ENCODE assay signal across 7 mouse cellular contexts in genomic region chr1:34896898-34897297, GRCm38 (mm10). TPM values are rescaled to one million over a fixed set of nuclear protein-coding genes. Genes with fewer than 3 reads are reported as not detected.
DNase-seq lines count a peak whose midpoint lies in the region; TF ChIP-seq lines count a peak whose summit lies in the region.

No protein-coding gene starts in this region.

- intact Hi-C loops in heart, postnatal 10 days (cut with DNase I) = loop anchor here (5.0 to 10.0 kb wide), 5 partner anchors 160 to 1238 kb away; partner anchors contain the start of gene Hs6st1
- intact Hi-C loops in left cerebral cortex, postnatal 25 days (cut with DNase I) = loop anchor here (10.0 kb wide), 3 partner anchors 488 to 1358 kb away; no protein-coding TSS in a partner anchor

- TF ChIP-seq CTCF in cerebellum, adult 2 months (IDR thresholded peaks at IDR 0.05; ENCODE audit: borderline replicate concordance, insufficient read depth, low read depth, low read length) = peak; percentile 81

- no peaks in the 10 kb centered on the region for H3K27me3 ChIP-seq in cerebellum, adult 2 months (ENCODE audit: control insufficient read depth, insufficient read depth, low read length)

- WGBS in cerebellum, adult 2 months = 59% methylated on average over 4 of the region's 4 CpGs

- TF ChIP-seq POLR2A in cerebellum, adult 2 months (IDR thresholded peaks at IDR 0.05; ENCODE audit: borderline replicate concordance, insufficient read depth, low read length) = no peak

- DNase-seq in spleen, adult 18-20 months = peak; percentile 18 to 66
- no peak for DNase-seq in spleen, adult 12 weeks (ENCODE audit: low spot score)
- peak; percentile 59 for DNase-seq in R1 (ENCODE audit: low read depth, low spot score)
- DNase-seq in cerebellum, adult 2 months = peak; percentile 48 to 56
- DNase-seq in heart, postnatal 10 days = peak; percentile 48 to 64
- DNase-seq in left cerebral cortex, postnatal 25 days (ENCODE audit: low spot score in 2 of 2) = peak; percentile 45 to 57
- peak; percentile 80 for DNase-seq in retina, embryonic 14.5 days (ENCODE audit: low spot score)

- H3K27ac ChIP-seq in cerebellum, adult 2 months (ENCODE audit: insufficient read depth, low read length) = no peak overlapping the region

- H3K4me3 ChIP-seq in cerebellum, adult 2 months (replicated peaks; ENCODE audit: insufficient read depth, low read depth, low read length) = no peak overlapping the region

- H3K4me1 ChIP-seq in cerebellum, adult 2 months (ENCODE audit: control insufficient read depth, insufficient read depth, low read length) = no peaks in the 10 kb centered on the region

RNA-seq across cellular contexts. Expression of gene Plekhb2, which starts 47.1 kb away (rescaled TPM):
- polyA plus RNA-seq in cerebellum, adult 2 months (2012; rRNA removed) = 208 and 209 TPM in 2 replicates
- total RNA-seq in heart, postnatal 10 days (2021) = 10 to 100 TPM; 66.9 to 72.3 TPM
- 100 to 1,000 TPM; 248 to 261 TPM for total RNA-seq in left cerebral cortex, postnatal 25 days (2021)

RNA-seq across cellular contexts. Expression of gene Fam168b, which starts 54.0 kb away (rescaled TPM):
- 230 and 261 TPM in 2 replicates for polyA plus RNA-seq in cerebellum, adult 2 months (2012; rRNA removed)
- 10 to 100 TPM; 72.6 to 78.1 TPM for total RNA-seq in heart, postnatal 10 days (2021)
- 100 to 1,000 TPM; 244 to 252 TPM for total RNA-seq in left cerebral cortex, postnatal 25 days (2021)
